Mouse (Mus musculus) splenic B cell, adult 2 months (primary cell): ENCODE results near the gene Tceal6.
"Not testable (repeated sequence)": the region's sequence is repeated elsewhere in the genome, so short reads cannot be mapped to it uniquely, and the experiment has no call there.

Experiments used
- DNase-seq: peaks from one replicate; pipeline ENCODE4 v3.0.0-alpha.2; 2011; ENCODE audit warnings: low read depth, low spot score
- H3K27me3 ChIP-seq: 2 replicates; pipeline ENCODE4 v1.6.1; 2012; ENCODE audit warnings: mild to moderate bottlenecking, low read length, moderate library complexity, mixed read lengths; ENCODE audit not compliant: control insufficient read depth, poor library complexity, insufficient read depth, severe bottlenecking
- H3K36me3 ChIP-seq: 2 replicates; pipeline ENCODE4 v1.6.1; 2012; ENCODE audit warnings: mild to moderate bottlenecking, low read length, moderate library complexity, mixed read lengths; ENCODE audit not compliant: control insufficient read depth, poor library complexity, insufficient read depth, severe bottlenecking

The Tceal6 gene

GRCm38 (mm10) chrX:135210436-135211221 is at the start of gene Tceal6:
Tceal6 (minus strand) TSS chrX:135210687.
- DNase-seq = no peak
- H3K36me3 ChIP-seq = no peaks in the 10 kb centered on the region
- H3K27me3 ChIP-seq = no peaks in the 10 kb centered on the region

- not testable (repeated sequence) for H3K36me3 ChIP-seq, H3K27me3 ChIP-seq, DNase-seq
Measured at GRCm38 (mm10) chrX:135209773-135210435, 583 bp downstream of the Tceal6 start.

DNA sequence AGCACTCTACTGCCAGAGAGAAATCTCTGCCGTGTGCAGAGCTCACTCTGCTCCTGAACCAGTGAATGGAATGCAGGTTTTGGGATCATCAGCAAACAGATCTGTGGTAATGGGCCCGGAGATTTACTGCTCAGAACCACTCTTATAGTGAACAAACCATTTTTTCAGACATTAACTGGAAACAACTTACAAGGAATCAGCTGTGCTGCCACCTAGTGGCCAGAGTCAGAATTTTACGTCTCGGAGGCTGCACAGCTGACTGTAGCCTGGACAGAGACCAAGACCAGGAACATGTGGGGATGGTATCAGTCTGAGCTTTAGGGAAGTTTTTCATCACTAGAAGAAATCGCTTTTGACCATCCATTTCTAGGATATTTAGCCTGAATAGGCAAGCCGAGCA is 20.6 kb downstream of the Tceal6 start:
- not testable (repeated sequence) for DNase-seq, H3K36me3 ChIP-seq, H3K27me3 ChIP-seq

- not testable (repeated sequence) for H3K36me3 ChIP-seq, DNase-seq, H3K27me3 ChIP-seq
Measured at GRCm38 (mm10) chrX:135188661-135189060, 21.8 kb downstream of the Tceal6 start.

DNA sequence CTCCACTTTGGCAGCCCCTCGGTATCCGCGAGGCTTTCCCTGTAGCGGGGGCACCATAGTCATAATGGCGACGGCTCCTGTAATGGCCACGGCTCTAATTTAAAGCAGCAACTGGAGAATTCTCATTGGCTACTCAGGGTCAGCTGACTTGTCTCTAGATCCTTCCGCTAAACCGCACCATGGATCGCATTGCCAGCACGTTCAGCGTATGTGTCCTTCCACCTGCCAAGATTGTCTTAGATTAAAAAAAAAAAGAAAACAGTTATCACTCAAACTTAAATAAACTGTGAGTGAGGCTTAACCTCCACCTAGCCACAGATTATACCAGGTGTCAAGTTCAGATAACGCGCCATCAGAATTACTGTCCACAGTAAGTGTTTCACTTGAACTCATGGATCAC is 33.0 kb downstream of the Tceal6 start, which contains the start of gene Gm15023:
Gene Gm15023, minus strand, starts transcription at position 101 of the 400 bp plus-strand sequence.
- not testable (repeated sequence) for H3K27me3 ChIP-seq, DNase-seq

More for the DNA sequence above, 33.0 kb downstream of the Tceal6 start, which contains the start of gene Gm15023:
- H3K36me3 ChIP-seq = not testable (repeated sequence)
